Mouse (Mus musculus) neutrophil, adult 65 days (primary cell): ENCODE measurements around the gene Trim3. TPM values are rescaled to one million over a fixed set of nuclear protein-coding genes. Genes with fewer than 3 reads are reported as not detected.

Source experiments
- total RNA-seq: library from RNA; stranded (reverse); gene quantifications from 2 replicates; pipeline ENCODE4 v1.2.4, GENCODE M21; 2023

The Trim3 gene
- total RNA-seq, result 12.6 and 17.9 TPM in 2 replicates

GRCm38 (mm10) chr7:105633127-105633800 lies at the start of gene Trim3:
Trim3 (minus strand) TSS chr7:105633571.

DNA sequence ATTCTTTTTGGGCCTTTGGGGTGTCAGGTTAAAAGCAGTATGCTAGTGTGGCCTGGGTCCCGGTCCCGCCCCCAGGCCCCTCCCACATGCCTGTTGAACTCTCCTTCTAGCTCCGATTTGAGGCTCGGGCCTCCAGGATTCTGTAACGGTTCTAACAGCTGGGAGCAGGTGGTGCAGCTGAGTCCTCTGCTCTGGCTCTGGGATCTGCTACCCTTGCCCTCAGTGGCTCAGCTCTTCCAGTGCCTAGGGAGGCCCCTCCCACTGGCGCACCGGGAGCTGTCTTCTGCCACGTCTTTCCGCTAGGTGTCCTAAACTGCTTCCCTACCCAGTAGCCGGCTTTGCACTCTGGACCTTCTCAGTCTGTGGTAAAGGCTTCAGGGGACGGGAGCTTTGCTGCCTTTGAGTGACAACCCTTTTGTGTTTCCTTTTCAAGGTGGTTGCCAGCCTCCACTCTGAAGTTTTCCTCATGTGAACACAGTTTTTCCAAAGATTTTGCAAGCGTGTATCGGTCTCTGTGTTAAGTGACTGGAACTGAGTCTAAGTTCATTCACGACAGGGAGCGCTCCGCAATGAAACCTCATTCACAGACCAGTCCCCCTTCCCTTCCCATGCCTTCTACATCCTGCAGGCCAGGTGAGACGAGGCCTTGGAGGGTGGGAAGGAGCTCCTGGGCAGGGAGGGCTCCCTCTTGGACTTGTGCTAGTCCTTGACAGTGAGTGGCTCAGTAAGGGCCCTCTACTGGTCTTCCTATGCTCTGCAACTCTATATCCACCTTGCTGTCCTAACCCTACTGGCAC lies 17.5 kb upstream of the Trim3 start, which contains the start of gene Dnhd1:
Dnhd1 (plus strand) TSS at position 189 of the 797 bp plus-strand sequence.

DNA sequence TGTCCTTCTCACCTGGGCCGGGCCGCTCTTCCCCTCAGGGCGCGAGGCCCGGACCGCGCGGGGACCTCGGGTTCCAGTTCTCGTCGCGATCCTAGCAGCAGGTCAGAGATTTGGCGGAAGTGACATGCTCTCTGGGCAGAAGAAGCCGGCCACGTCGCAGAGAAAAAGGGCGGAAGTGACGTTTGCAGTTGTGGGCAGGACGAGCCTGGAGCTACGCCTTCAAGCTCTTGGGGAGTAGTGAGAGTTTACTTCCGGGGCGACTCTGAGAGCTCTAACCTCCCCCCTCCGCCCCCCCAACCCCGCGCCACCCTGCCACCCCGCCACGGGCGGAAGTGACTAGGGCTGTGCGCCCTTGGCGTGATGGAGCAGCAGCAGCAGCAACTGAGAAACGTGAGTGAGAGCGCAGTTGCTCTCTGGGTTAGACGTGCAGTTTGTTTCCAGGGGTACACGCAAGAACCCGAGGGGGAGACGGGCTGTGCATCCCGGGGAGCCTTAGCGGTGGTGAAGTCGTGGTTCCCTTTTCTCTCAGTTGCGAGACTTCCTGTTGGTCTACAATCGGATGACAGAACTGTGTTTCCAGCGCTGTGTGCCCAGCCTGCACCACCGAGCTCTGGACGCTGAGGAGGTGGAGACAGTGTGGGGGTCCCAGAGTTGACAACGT lies 7.0 kb upstream of the Trim3 start, which contains the start of the genes Arfip2 and Gm45799:
Arfip2 (minus strand) TSS at position 184 of the 661 bp plus-strand sequence.
Gm45799 (plus strand) TSS at position 320 of the 661 bp plus-strand sequence.

DNA sequence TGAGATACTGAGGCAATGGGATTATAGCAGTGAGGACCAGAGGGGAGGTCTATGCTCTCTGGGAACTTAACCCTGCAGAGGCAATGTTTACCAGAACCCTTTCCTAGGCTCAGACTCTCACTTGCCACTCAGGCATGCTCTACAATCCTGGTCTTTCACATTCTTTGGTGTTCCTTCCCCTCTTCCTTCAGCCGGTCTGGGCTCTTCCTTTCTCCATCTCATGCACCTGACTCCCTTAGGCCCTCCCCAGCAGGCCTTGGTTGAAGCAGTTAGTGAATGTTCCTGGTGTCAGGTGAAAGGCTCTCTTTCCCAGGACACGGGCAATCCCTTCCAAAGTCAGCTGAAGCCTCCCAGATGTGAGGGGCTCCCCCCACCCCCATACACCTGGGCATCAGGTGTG lies 6.4 kb upstream of the Trim3 start, which contains the start of gene Timm10b:
Timm10b (plus strand) TSS at position 301 of the 400 bp plus-strand sequence.

GRCm38 (mm10) chr7:105581094-105581703 lies 52.2 kb downstream of the Trim3 start, which contains the start of gene Apbb1:
Apbb1 (minus strand) TSS chr7:105581653.

Other genes with a start within 250 kb of the Trim3 start
- 152 and 227 TPM in 2 replicates for gene Fam160a2, start 233.5 kb downstream of the Trim3 start, total RNA-seq
- 0.86 and 1.1 TPM in 2 replicates for gene Cnga4, start 229.0 kb downstream of the Trim3 start, total RNA-seq
- not detected in 2 replicates for gene Cckbr, start 207.8 kb downstream of the Trim3 start, total RNA-seq
- not detected in 2 replicates for gene Cavin3, start 151.3 kb downstream of the Trim3 start, total RNA-seq
- gene Smpd1, start 79.2 kb downstream of the Trim3 start, total RNA-seq, result 19.4 and 20.6 TPM in 2 replicates
- gene Apbb1, start 51.9 kb downstream of the Trim3 start, total RNA-seq, result 1.5 and 1.6 TPM in 2 replicates
- gene Hpx, start 33.4 kb downstream of the Trim3 start, total RNA-seq, result not detected in 2 replicates
- 80.7 and 117 TPM in 2 replicates for gene Timm10b, start 6.5 kb upstream of the Trim3 start, total RNA-seq
- 11.6 and 19.3 TPM in 2 replicates for gene Arfip2, start 6.8 kb upstream of the Trim3 start, total RNA-seq
- 10.3 and 15.9 TPM in 2 replicates for gene Gm45799, start 7.0 kb upstream of the Trim3 start, total RNA-seq
- 3.2 and 3.6 TPM in 2 replicates for gene Dnhd1, start 17.3 kb upstream of the Trim3 start, total RNA-seq
- 137 and 144 TPM in 2 replicates for gene Ilk, start 103.0 kb upstream of the Trim3 start, total RNA-seq
- gene Rrp8, start 103.8 kb upstream of the Trim3 start, total RNA-seq, result 5.2 and 11.2 TPM in 2 replicates
- 95.8 and 99.8 TPM in 2 replicates for gene Taf10, start 110.8 kb upstream of the Trim3 start, total RNA-seq
- gene Tpp1, start 118.7 kb upstream of the Trim3 start, total RNA-seq, result 41.0 and 53.2 TPM in 2 replicates
- gene Dchs1, start 154.1 kb upstream of the Trim3 start, total RNA-seq, result not detected in 2 replicates
- gene Mrpl17, start 177.5 kb upstream of the Trim3 start, total RNA-seq, result 31.2 and 36.4 TPM in 2 replicates